Mouse (Mus musculus) central nervous system, embryonic 11.5 days (tissue): ENCODE data around the gene Cd3d. TPM values are rescaled to one million over a fixed set of nuclear protein-coding genes. Genes with fewer than 3 reads are reported as not detected.

Experiments
- polyA plus RNA-seq: library from polyadenylated mRNA; depleted of rRNA; stranded (reverse); fragments of >200 nt; gene quantifications from 2 replicates; pipeline ENCODE4 v1.2.3, GENCODE M21; 2012; rRNA removed

Cd3d gene
- polyA plus RNA-seq = not detected in 2 replicates

GRCm38 (mm10) chr9:44981676-44982075 lies at the start of gene Cd3d:
Cd3d (plus strand) TSS chr9:44981786.

DNA sequence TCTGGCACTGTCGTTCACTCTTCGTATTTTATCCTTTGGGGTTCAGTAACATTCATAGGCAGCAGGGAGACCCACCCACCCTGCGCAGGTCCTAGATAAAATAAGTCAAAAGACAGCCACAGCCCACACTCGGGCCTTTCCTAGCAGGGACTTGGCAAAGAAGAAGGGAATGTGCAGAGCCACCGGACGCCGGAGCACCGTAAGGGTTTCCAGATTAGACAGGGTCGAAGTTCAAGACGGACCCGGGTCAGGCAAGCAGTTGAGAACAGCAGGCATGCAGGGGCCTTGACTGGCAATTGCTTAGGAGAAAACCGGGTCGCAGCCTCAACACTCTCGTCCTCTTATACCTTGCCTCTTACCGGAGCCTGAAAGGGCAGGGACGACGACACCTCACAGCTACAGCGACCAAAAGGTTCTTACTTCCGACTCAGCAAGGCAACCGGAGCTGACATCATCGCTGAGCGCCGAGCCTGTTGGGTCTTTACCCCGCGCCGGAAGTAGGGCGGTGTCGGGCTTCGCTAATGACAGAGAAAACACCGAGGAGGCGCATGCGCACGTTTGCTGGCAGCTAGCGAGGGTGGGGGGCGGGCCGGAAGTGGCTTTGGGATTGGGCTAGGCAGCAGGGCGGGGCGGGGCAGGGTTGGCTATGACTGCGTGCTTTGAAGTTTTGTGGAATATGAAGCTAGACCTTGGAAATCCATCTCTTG lies 16.3 kb upstream of the Cd3d start, which contains the start of gene Ube4a:
Ube4a (minus strand) TSS at position 475 of the 707 bp plus-strand sequence.

GRCm38 (mm10) chr9:44980242-44980641 lies 1.3 kb upstream of the Cd3d start, which contains the start of gene Cd3g:
Cd3g (minus strand) TSS chr9:44980431.

DNA sequence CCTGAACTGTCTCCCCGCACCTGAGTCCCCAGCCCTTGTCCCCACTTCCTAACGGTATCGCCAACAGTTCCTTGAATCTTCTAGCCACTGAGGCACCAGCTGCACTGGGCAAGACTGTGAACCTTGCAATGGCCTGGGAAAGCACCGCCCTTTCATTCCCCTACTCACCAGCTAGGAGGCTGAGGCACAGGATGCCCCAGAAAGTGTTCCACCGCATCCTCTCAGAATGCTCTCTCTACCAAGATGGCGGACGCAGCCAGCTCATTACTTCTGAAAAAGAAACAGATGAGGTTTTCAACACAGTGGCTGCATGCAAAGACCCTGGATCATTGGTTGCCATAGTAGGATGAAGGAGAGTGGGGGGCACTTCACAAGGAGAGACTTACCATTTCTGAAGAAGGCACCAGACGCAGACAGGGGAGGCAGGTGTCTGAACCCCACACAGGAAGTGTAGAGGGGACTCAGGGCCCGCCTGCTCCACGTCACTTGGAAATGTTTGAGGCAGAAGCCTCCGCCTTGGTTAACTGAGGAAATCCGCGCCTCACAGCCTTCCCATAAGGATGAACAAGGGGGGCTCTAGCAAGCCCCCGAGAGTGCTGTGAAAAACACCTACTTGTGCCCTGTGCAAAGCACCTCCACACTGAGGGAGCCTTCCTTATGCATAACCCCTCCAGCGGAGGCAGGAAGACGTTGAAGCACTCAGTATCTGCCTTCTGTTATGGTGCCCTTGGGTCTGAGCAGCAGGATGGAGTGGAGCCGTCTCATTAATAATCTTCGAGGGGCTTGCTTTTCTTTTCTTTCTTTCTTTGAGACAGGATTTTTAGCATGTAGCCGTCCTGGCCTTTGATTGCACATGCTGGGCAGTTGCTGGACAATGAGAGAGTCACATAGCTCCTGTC lies 27.8 kb downstream of the Cd3d start, which contains the start of gene Cd3e:
Cd3e (minus strand) TSS at position 448 of the 899 bp plus-strand sequence.

Other genes with a start within 250 kb of the Cd3d start
- 88.9 and 184 TPM in 2 replicates for gene Phldb1, start 246.6 kb upstream of the Cd3d start, polyA plus RNA-seq
- gene Arcn1, start 213.9 kb upstream of the Cd3d start, polyA plus RNA-seq = 97.4 and 105 TPM in 2 replicates
- 126 and 128 TPM in 2 replicates for gene Ift46, start 213.9 kb upstream of the Cd3d start, polyA plus RNA-seq
- gene Tmem25, start 182.5 kb upstream of the Cd3d start, polyA plus RNA-seq = 3.8 and 6.6 TPM in 2 replicates
- gene Ttc36, start 178.7 kb upstream of the Cd3d start, polyA plus RNA-seq = 0.83 and 0.94 TPM in 2 replicates
- 17.7 and 21.7 TPM in 2 replicates for gene Kmt2a, start 100.5 kb upstream of the Cd3d start, polyA plus RNA-seq
- 255 and 521 TPM in 2 replicates for gene Atp5l, start 61.0 kb upstream of the Cd3d start, polyA plus RNA-seq
- gene Ube4a, start 16.2 kb upstream of the Cd3d start, polyA plus RNA-seq = 19.1 and 28.7 TPM in 2 replicates
- gene Cd3g, start 1.4 kb upstream of the Cd3d start, polyA plus RNA-seq = 0.05 and 0.06 TPM in 2 replicates
- not detected in 2 replicates for gene Cd3e, start 27.8 kb downstream of the Cd3d start, polyA plus RNA-seq
- 0.94 and 3.8 TPM in 2 replicates for gene Mpzl2, start 58.0 kb downstream of the Cd3d start, polyA plus RNA-seq
- 1.4 and 1.8 TPM in 2 replicates for gene Mpzl3, start 73.4 kb downstream of the Cd3d start, polyA plus RNA-seq
- 0.13 and 0.41 TPM in 2 replicates for gene Jaml, start 97.4 kb downstream of the Cd3d start, polyA plus RNA-seq
- gene Scn2b, start 136.0 kb downstream of the Cd3d start, polyA plus RNA-seq = 4.6 and 5.2 TPM in 2 replicates
- 0.25 and 0.32 TPM in 2 replicates for gene Scn4b, start 156.6 kb downstream of the Cd3d start, polyA plus RNA-seq
- gene BC049352, start 200.2 kb downstream of the Cd3d start, polyA plus RNA-seq = not detected in 2 replicates
- gene Tmprss4, start 222.3 kb downstream of the Cd3d start, polyA plus RNA-seq = 0.02 and 0.07 TPM in 2 replicates